Mouse (Mus musculus) thymus, adult 2 months (tissue): ENCODE measurements at regions not wholly inside any gene's neighbourhood (a gene's known extent, or its start where the extent isn't known, plus 50 kb on each side); places are given as distances from the start of the nearest gene placed in this dataset.

Experiments
- DNase-seq: peaks from one replicate; pipeline ENCODE4 v3.0.0; 2021
- H3K27ac ChIP-seq: fragments of 200-500 bp; 2 replicates; pipeline ENCODE4 v1.5.1; 2012; ENCODE audit warnings: low read length, control low read depth; ENCODE audit not compliant: control insufficient read depth, insufficient read depth
- H3K27me3 ChIP-seq: fragments of 200-500 bp; 2 replicates; pipeline ENCODE4 v1.6.1; 2012; ENCODE audit warnings: mild to moderate bottlenecking, low read length, moderate library complexity, mixed read lengths; ENCODE audit not compliant: control insufficient read depth, insufficient read depth
- H3K36me3 ChIP-seq: fragments of 200-500 bp; 2 replicates; pipeline ENCODE4 v1.6.1; 2012; ENCODE audit warnings: mild to moderate bottlenecking, low read length, moderate library complexity; ENCODE audit not compliant: control insufficient read depth, insufficient read depth
- H3K4me1 ChIP-seq: fragments of 200-500 bp; replicated peaks from 2 replicates; pipeline ENCODE4 v1.6.1; 2012; ENCODE audit warnings: low read length; ENCODE audit not compliant: control insufficient read depth, insufficient read depth
- H3K4me3 ChIP-seq: fragments of 200-500 bp; 2 replicates; pipeline ENCODE4 v1.5.1; 2012; ENCODE audit warnings: mild to moderate bottlenecking, low read length, control low read depth, moderate library complexity; ENCODE audit not compliant: control insufficient read depth, insufficient read depth
- CTCF ChIP-seq: fragments of 200-500 bp; IDR thresholded peaks from 2 replicates; pipeline ENCODE4 v1.5.1; 2012; ENCODE audit warnings: mild to moderate bottlenecking, control low read depth, low read length, moderate library complexity, borderline replicate concordance; ENCODE audit not compliant: control insufficient read depth, poor library complexity, insufficient read depth; ENCODE audit errors: extremely low read depth
- POLR2A ChIP-seq: fragments of 200-500 bp; IDR thresholded peaks from 2 replicates; pipeline ENCODE4 v1.6.1; 2012; ENCODE audit warnings: mild to moderate bottlenecking, low read length, control low read depth, moderate library complexity; ENCODE audit not compliant: control insufficient read depth, poor library complexity, insufficient read depth; ENCODE audit errors: extremely low read depth
- WGBS: fragments of 180-500 bp; shearing (Covaris S2); methylation state at CpG from one replicate; pipeline ENCODE4 v1.1.7; 2018; 5-methylcytosine and 5-hydroxymethylcytosine counted together

DNA sequence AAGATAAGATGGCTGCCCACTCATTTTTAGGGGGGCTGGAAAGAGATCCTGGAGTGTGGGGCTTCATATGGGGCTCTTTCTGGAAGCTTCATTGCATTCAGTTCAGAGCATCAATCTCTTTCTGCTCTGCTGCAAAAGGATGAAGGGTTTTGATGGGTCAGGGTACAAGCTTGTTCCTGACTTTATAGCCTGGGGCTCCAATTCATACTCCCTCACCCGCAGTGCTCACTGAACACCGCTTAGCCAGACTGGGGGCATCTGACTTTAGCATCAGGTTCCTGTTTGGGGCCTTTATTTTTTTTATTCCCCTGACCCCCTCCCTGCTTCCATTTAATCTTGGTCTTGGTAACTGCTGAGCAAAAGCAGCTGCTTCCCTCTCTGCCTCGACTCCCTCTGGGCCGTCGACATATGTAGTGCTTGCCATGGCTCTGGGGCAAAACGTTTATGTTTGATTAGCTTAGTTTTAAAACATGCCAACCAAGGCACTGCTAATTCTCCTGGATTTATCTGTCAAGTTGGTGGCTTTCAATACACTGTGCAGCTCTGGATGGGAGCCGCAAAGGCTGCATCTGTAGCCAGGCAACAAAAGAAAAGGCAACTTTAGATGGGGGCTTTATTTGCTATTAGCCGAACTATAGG lies 387.0 kb downstream of the Sfmbt2 start:
- DNase-seq = no peak
- no peak for TF ChIP-seq POLR2A
- no peak for TF ChIP-seq CTCF
- Histone ChIP-seq H3K27me3 (no peaks in the 10 kb centered on the region), H3K4me1 (no peaks in the 10 kb centered on the region), H3K4me3 (no peak overlapping the region), H3K27ac (no peak overlapping the region), H3K36me3 (no peaks in the 10 kb centered on the region)
- WGBS = 91% methylated on average over 8 of the region's 8 CpGs

DNA sequence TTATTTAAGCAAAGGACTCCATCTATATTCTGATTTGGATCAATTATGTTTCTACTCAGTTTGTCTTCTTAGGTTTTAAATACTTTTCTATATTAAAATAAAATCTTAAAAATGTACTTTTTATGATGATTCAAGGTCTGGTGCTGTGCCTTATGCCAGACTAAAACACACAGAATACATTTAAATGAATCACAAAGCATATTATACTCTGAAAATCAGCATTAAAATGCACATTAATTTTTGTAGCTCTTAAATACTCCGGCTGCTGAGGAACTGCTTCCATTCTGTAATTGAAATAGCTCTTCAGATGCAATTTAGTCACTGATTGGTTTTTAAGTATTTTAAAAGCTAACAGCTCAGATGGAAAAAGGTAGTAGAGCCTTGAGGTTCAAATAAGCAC lies 387.6 kb downstream of the Sfmbt2 start:
- Histone ChIP-seq H3K27me3 (no peaks in the 10 kb centered on the region), H3K36me3 (no peaks in the 10 kb centered on the region), H3K4me3 (no peak overlapping the region), H3K4me1 (no peaks in the 10 kb centered on the region), H3K27ac (no peak overlapping the region)
- DNase-seq = no peak
- WGBS = 93% methylated on average over 1 of the region's 1 CpGs
- TF ChIP-seq CTCF (no peak), POLR2A (no peak)

DNA sequence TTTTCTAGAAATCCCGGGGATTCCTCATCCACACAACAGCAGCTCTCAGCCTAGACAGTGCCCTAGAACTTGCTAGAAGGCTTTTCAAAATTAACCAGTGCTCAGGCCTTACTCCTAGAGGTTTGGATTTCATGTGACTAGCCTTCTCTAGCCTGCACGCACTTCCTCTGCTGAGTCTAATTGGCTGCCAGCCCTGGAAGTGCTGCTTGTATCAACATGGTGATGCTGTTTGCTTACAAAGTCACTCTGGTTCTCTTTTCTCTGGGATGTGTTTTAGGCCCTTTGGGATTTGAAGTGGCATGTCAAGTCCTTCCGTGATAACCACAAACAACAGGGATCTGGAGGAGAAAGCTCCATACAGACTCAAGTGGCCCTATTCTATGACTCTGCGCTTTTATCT lies 391.9 kb downstream of the Sfmbt2 start:
- no peak for DNase-seq
- Histone ChIP-seq H3K36me3 (no peaks in the 10 kb centered on the region), H3K27me3 (no peaks in the 10 kb centered on the region), H3K4me1 (no peaks in the 10 kb centered on the region), H3K4me3 (no peak overlapping the region), H3K27ac (no peak overlapping the region)
- TF ChIP-seq POLR2A = no peak
- no peak for TF ChIP-seq CTCF
- 89% methylated on average over 4 of the region's 4 CpGs for WGBS

DNA sequence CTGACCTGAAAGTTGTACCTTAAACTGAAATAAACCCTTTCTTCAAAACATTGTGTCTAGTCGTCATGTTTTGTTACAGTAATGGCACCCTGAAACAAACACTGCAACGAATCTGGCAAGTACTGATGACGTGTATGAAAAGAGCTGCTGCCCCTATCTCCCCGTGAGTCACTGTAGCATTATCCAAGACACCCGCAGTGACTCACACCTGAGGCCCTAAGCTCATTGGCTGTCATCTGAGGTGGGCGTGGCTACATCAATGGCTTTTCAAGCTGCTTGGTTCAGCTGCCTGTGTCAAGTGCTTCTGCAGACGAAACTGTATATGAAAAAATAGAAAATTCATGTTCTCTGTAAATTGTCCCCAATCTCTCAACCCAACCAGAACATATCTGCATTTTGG lies 388.8 kb upstream of the Prkcq start:
- Histone ChIP-seq H3K4me1 (no peaks in the 10 kb centered on the region), H3K27me3 (no peaks in the 10 kb centered on the region), H3K4me3 (no peak overlapping the region), H3K27ac (no peak overlapping the region), H3K36me3 (no peaks in the 10 kb centered on the region)
- no peak for DNase-seq
- WGBS = 64% methylated on average over 7 of the region's 7 CpGs
- no peak for TF ChIP-seq POLR2A
- no peak for TF ChIP-seq CTCF

DNA sequence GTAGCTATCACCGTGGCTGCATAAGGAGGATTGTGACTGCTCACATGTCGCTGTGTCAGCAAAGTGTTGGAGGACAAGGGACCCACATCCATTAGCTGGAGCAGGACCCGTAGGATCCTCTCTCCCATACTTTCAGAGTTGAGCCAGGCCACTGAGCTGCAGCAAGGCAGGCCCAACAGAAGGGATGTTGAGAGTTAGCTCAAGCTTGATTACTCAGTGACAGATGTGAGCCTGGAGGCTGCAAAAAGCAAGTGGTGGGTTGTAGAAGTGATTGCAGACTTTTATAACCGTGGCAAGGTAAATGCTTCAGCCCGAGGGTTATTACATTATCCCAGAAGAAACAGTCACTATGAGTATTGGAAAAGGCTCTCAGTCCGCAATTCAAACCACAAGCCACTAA lies 388.3 kb upstream of the Prkcq start:
- WGBS = 88% methylated on average over 6 of the region's 6 CpGs
- H3K27me3 ChIP-seq = no peaks in the 10 kb centered on the region
- no peaks in the 10 kb centered on the region for H3K36me3 ChIP-seq
- no peaks in the 10 kb centered on the region for H3K4me1 ChIP-seq
- TF ChIP-seq POLR2A (no peak), CTCF (no peak)
- H3K27ac ChIP-seq = no peak overlapping the region
- H3K4me3 ChIP-seq = no peak overlapping the region
- DNase-seq = no peak

DNA sequence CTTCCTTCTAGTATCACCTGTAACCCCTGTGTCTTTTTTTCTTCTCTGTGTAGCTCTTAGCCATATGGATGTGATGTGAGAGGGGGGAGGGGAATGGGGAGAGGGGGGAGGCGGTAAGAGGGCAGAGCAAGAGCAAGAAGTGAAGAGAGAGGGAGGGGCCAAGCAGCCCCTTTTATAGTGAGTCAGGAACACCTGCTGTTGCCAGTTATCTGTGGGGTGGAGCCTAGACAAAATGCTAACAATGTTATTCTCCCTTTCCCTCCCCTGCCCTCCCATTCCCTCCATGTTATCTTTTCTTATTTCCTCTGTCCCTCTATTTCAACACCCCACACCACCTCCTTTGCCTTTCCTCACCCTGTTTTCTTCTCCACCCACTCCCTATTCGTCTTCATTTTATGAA lies 387.6 kb upstream of the Prkcq start:
- TF ChIP-seq POLR2A (no peak), CTCF (no peak)
- Histone ChIP-seq H3K27ac (no peak overlapping the region), H3K27me3 (no peaks in the 10 kb centered on the region), H3K4me1 (no peaks in the 10 kb centered on the region), H3K36me3 (no peaks in the 10 kb centered on the region), H3K4me3 (no peak overlapping the region)
- no peak for DNase-seq
- WGBS = 79% methylated on average over 2 of the region's 2 CpGs

DNA sequence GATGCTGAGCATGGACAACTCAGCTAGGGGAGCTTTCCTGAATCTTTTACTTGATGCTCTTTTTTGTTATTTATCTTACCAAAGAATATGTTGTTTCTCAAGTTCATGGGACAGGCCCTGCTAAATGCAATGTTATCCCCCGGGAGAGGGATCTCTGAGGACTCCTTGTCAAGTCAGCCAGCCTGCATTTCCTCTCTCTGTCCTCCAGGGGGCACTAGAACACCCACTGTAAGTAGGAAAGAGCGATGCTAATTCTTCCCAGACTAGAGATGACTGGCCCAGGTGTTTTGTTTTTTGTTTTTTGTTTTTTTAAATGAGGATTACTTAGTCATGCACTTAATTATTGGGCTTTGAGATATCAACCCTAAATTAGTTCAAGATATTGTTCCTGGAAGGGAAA lies 386.8 kb upstream of the Prkcq start:
- Histone ChIP-seq H3K36me3 (no peaks in the 10 kb centered on the region), H3K27ac (no peak overlapping the region), H3K4me1 (no peaks in the 10 kb centered on the region), H3K27me3 (no peaks in the 10 kb centered on the region), H3K4me3 (no peak overlapping the region)
- TF ChIP-seq POLR2A = no peak
- 18% methylated on average over 2 of the region's 2 CpGs for WGBS
- DNase-seq = peak; percentile 43
